Mouse (Mus musculus): Measurements from ENCODE around the gene Cntf. TPM values are rescaled to one million over a fixed set of nuclear protein-coding genes. Genes with fewer than 3 reads are reported as not detected.

Cntf gene
- 1.0 and 1.1 TPM in 2 replicates for polyA plus RNA-seq (2016; fragmentation: Nextera tagmentation; extraction: Ambion mirVana)

DNA sequence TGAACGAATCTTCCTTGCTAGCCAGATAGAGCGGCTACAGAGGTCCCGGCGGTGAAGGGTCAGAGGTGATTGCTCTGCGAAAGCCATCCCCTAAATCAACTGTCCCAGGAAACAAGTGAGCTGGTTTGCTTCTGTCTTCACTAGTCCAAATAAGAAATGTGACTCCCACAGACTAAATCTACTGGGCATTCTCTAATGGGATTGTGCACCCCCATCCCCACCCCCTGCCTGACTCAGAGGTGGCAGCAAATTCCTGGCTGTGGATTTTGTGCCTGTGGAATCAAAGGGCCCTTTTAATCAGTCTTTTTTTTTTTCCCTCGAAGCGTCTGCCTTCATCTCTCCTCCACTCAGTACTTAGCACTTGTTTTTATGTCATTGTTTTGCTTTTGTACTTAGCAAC, at the start of gene Cntf:
Gene Cntf, minus strand, starts transcription at position 325 of the 400 bp plus-strand sequence.
- no peak within 1 kb of the TSS for H3K4me3 ChIP-seq
- H3K9me3 ChIP-seq (replicated peaks): no peaks in the 10 kb centered on the region
- no peak within 1 kb of the TSS for H3K9ac ChIP-seq
- H3K4me1 ChIP-seq: no peaks in the 10 kb centered on the region
- H3K4me2 ChIP-seq: no peak within 1 kb of the TSS
- no peak within 1 kb of the TSS for H3K27ac ChIP-seq
- no peak for ATAC-seq
- H3K36me3 ChIP-seq: peaks cover 73% of the 10 kb centered on the region
- H3K27me3 ChIP-seq (replicated peaks): no peaks in the 10 kb centered on the region
- WGBS (ENCODE audit: insufficient replicate concordance): 73% methylated on average over 7 of the region's 7 CpGs

DNA sequence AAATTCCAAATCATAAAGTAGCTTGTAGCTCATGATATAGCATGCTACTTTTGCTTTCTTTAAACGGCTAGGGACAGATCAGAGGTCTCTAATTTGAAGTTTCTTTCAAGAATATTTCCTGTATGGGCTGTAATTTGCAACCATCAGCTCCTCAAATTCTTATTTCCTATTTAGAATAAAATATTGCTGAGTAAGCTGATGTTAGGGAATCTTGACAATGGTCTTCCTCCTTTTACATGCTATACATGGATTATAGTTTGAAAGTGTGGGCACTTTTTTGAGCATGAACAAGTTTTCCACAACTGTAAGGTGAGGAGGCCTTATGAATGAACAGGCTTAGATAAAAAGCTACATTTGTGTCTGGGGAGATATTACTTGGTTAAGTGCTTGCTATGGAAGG, 48.5 kb upstream of the Cntf start:
- H3K4me1 ChIP-seq: peaks cover 5% of the 10 kb centered on the region; the same call in 1 of the 2 replicates
- H3K9me3 ChIP-seq (replicated peaks): no peaks in the 10 kb centered on the region
- no peak overlapping the region for H3K4me2 ChIP-seq
- 57% methylated on average over 1 of the region's 1 CpGs for WGBS (ENCODE audit: insufficient replicate concordance)
- H3K27me3 ChIP-seq (replicated peaks): no peaks in the 10 kb centered on the region
- H3K36me3 ChIP-seq: no peaks in the 10 kb centered on the region
- H3K27ac ChIP-seq: no peak overlapping the region
- no peak overlapping the region for H3K4me3 ChIP-seq
- ATAC-seq: no peak
- H3K9ac ChIP-seq: no peak overlapping the region

GRCm38 (mm10) chr19:12812644-12813364, 47.4 kb upstream of the Cntf start:
- ATAC-seq: no peak
- H3K9ac ChIP-seq: no peak overlapping the region
- WGBS (ENCODE audit: insufficient replicate concordance): 59% methylated on average over 1 of the region's 1 CpGs

DNA sequence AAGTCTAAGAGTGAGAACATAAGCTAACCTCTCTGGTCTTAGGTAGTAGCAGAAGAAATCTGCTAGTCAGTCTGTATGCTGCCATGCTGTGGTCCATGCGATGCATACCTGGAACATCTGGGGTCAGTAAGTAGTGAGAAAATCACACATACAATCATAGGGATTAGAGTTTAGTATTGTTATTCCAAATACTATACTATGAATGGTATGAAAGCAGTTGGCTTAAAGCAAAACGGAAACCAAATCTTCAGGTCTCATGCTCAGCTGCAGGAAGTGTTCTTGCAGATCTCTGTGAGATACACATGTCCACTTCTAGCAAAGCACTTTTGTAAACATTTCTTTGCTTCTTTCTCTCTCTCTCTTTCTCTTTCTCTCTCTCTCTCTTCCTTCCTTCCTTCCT, 40.8 kb upstream of the Cntf start:
- no peaks in the 10 kb centered on the region for H3K27me3 ChIP-seq (replicated peaks)
- 50% methylated on average over 2 of the region's 2 CpGs for WGBS (ENCODE audit: insufficient replicate concordance)
- no peak overlapping the region for H3K4me2 ChIP-seq
- no peaks in the 10 kb centered on the region for H3K9me3 ChIP-seq (replicated peaks)
- H3K27ac ChIP-seq: no peak overlapping the region
- H3K4me1 ChIP-seq: no peaks in the 10 kb centered on the region
- no peak for ATAC-seq
- no peaks in the 10 kb centered on the region for H3K36me3 ChIP-seq
- no peak overlapping the region for H3K9ac ChIP-seq
- H3K4me3 ChIP-seq: no peak overlapping the region

More at GRCm38 (mm10) chr19:12812644-12813364, 47.4 kb upstream of the Cntf start:
- H3K4me1 ChIP-seq: peaks cover 5% of the 10 kb centered on the region; the same call in 1 of the 2 replicates
- H3K4me2 ChIP-seq: no peak overlapping the region
- H3K36me3 ChIP-seq: no peaks in the 10 kb centered on the region
- H3K4me3 ChIP-seq: no peak overlapping the region
- H3K27me3 ChIP-seq (replicated peaks): no peaks in the 10 kb centered on the region
- no peak overlapping the region for H3K27ac ChIP-seq
- H3K9me3 ChIP-seq (replicated peaks): no peaks in the 10 kb centered on the region

DNA sequence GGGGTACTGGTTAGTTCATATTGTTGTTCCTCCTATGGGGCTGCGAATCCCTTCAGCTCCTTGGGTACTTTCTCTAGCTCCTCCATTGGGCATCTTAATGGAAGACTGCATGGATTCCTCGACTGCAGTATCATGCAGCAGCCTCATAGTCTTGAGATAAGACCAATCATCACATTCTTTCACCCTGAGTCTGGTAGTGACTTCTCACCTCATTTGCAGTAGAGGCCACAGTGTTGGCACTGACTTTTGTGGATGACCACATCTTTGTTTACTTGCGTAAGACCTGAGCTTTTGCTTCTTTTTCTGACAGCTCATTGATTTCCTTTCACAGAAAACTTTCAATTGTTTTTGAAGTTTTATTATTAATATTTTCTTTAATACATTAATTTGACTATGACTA, 40.3 kb upstream of the Cntf start:
- Histone ChIP-seq H3K4me2 (no peak overlapping the region), H3K9ac (no peak overlapping the region), H3K4me1 (no peaks in the 10 kb centered on the region), H3K9me3 (replicated peaks) (no peaks in the 10 kb centered on the region), H3K4me3 (no peak overlapping the region), H3K36me3 (no peaks in the 10 kb centered on the region), H3K27me3 (replicated peaks) (no peaks in the 10 kb centered on the region), H3K27ac (no peak overlapping the region)
- WGBS (ENCODE audit: insufficient replicate concordance): 72% methylated on average over 3 of the region's 3 CpGs
- no peak for ATAC-seq

DNA sequence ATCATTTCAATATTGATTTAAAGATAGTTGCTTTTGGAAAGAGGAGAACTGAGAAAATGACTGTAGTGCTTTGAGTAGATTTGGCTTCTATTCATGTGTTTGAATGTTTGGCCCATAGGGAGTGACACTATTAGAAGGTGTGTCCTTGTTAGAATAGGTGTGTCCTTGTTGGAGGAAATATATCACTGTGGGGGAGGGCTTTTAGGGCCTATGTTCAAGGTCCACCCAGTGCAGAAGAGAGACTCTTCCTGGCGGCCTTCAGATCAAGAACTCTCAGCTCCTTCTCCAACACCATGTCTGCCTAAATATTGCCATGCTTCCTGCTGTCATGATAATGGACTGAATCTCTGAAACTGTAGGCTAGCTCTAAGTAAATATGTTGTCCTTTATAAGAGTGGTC, 38.8 kb upstream of the Cntf start:
- WGBS (ENCODE audit: insufficient replicate concordance): 57% methylated on average over 1 of the region's 1 CpGs
- Histone ChIP-seq H3K27ac (no peak overlapping the region), H3K9me3 (replicated peaks) (no peaks in the 10 kb centered on the region), H3K9ac (no peak overlapping the region), H3K4me3 (no peak overlapping the region), H3K36me3 (no peaks in the 10 kb centered on the region), H3K4me1 (no peaks in the 10 kb centered on the region), H3K4me2 (no peak overlapping the region), H3K27me3 (replicated peaks) (no peaks in the 10 kb centered on the region)
- ATAC-seq: no peak

GRCm38 (mm10) chr19:12802830-12803229, 37.4 kb upstream of the Cntf start:
- Histone ChIP-seq H3K9ac (no peak overlapping the region), H3K4me2 (no peak overlapping the region), H3K4me1 (peaks cover 5% of the 10 kb centered on the region; the same call in 1 of the 2 replicates), H3K27me3 (replicated peaks) (no peaks in the 10 kb centered on the region), H3K9me3 (replicated peaks) (no peaks in the 10 kb centered on the region), H3K27ac (no peak overlapping the region), H3K36me3 (no peaks in the 10 kb centered on the region), H3K4me3 (no peak overlapping the region)
- 71% methylated on average over 3 of the region's 3 CpGs for WGBS (ENCODE audit: insufficient replicate concordance)
- ATAC-seq: no peak

- Histone ChIP-seq H3K4me2 (no peak overlapping the region), H3K4me1 (peaks cover 11% of the 10 kb centered on the region), H3K9ac (no peak overlapping the region), H3K9me3 (replicated peaks) (no peaks in the 10 kb centered on the region), H3K27me3 (replicated peaks) (no peaks in the 10 kb centered on the region), H3K27ac (no peak overlapping the region), H3K36me3 (no peaks in the 10 kb centered on the region), H3K4me3 (no peak overlapping the region)
- ATAC-seq: no peak
- 41% methylated on average over 3 of the region's 3 CpGs for WGBS (ENCODE audit: insufficient replicate concordance)
These were observed 35.6 kb upstream of the Cntf start for GRCm38 (mm10) chr19:12801046-12801445.

GRCm38 (mm10) chr19:12800621-12801020, 35.2 kb upstream of the Cntf start:
- no peaks in the 10 kb centered on the region for H3K27me3 ChIP-seq (replicated peaks)
- no peak overlapping the region for H3K4me2 ChIP-seq
- H3K9me3 ChIP-seq (replicated peaks): no peaks in the 10 kb centered on the region
- no peak overlapping the region for H3K4me3 ChIP-seq
- WGBS (ENCODE audit: insufficient replicate concordance): 63% methylated on average over 2 of the region's 2 CpGs
- ATAC-seq: no peak
- H3K36me3 ChIP-seq: no peaks in the 10 kb centered on the region
- H3K9ac ChIP-seq: no peak overlapping the region
- no peak overlapping the region for H3K27ac ChIP-seq
- H3K4me1 ChIP-seq: peaks cover 11% of the 10 kb centered on the region

- H3K36me3 ChIP-seq: no peaks in the 10 kb centered on the region
- H3K27ac ChIP-seq: no peak overlapping the region
- no peak for ATAC-seq
- no peak overlapping the region for H3K9ac ChIP-seq
- no peak overlapping the region for H3K4me2 ChIP-seq
- no peaks in the 10 kb centered on the region for H3K27me3 ChIP-seq (replicated peaks)
- WGBS (ENCODE audit: insufficient replicate concordance): 76% methylated on average over 3 of the region's 3 CpGs
- H3K9me3 ChIP-seq (replicated peaks): no peaks in the 10 kb centered on the region
- peaks cover 11% of the 10 kb centered on the region for H3K4me1 ChIP-seq
- H3K4me3 ChIP-seq: no peak overlapping the region
These were observed 33.6 kb upstream of the Cntf start for GRCm38 (mm10) chr19:12799081-12799480.

GRCm38 (mm10) chr19:12798404-12798803, 33.0 kb upstream of the Cntf start:
- H3K9me3 ChIP-seq (replicated peaks): no peaks in the 10 kb centered on the region
- H3K27ac ChIP-seq: no peak overlapping the region
- no peaks in the 10 kb centered on the region for H3K36me3 ChIP-seq
- H3K4me1 ChIP-seq: peaks cover 11% of the 10 kb centered on the region
- H3K4me3 ChIP-seq: no peak overlapping the region
- no peaks in the 10 kb centered on the region for H3K27me3 ChIP-seq (replicated peaks)
- ATAC-seq: no peak
- no peak overlapping the region for H3K9ac ChIP-seq
- 30% methylated on average over 4 of the region's 4 CpGs for WGBS (ENCODE audit: insufficient replicate concordance)
- H3K4me2 ChIP-seq: no peak overlapping the region

DNA sequence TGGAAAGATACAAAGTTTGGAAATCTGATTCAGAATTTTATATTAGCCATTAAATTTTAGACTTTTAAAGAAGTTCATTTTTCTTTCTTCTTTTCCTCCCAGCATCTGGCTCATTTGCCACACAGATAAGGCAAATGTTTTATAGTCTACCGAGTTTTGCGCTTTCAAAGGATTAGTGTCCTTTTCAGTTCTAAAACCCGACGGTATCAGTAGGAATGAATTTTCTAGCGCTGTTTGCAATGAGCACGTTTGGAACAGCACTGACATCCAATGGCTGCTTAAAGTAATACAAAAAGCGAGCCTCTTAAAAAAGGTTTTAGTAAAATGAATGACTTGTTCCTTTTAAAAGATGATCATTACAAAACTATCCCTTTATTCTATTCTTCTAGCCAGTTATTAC, 31.6 kb upstream of the Cntf start:
- WGBS (ENCODE audit: insufficient replicate concordance): 2% methylated on average over 7 of the region's 7 CpGs
- peak overlapping the region; percentile 98 for H3K9ac ChIP-seq
- H3K27ac ChIP-seq: peak overlapping the region; percentile 99
- H3K4me2 ChIP-seq: peak overlapping the region; percentile 81
- H3K36me3 ChIP-seq: no peaks in the 10 kb centered on the region
- peaks cover 15% of the 10 kb centered on the region for H3K4me1 ChIP-seq
- ATAC-seq: no peak
- H3K27me3 ChIP-seq (replicated peaks): no peaks in the 10 kb centered on the region
- H3K9me3 ChIP-seq (replicated peaks): no peaks in the 10 kb centered on the region
- peak overlapping the region; percentile 97 for H3K4me3 ChIP-seq
